Mouse (Mus musculus): Measurements from ENCODE around the gene Fam214a. TPM values are rescaled to one million over a fixed set of nuclear protein-coding genes. Genes with fewer than 3 reads are reported as not detected.

Gene Fam214a
- polyA plus RNA-seq, 1 experiment from 2014 or later = 2.1 TPM

- Histone ChIP-seq H3K4me2 (no peak overlapping the region), H3K4me3 (replicated peaks) (no peak overlapping the region), H3K27me3 (no peaks in the 10 kb centered on the region), H3K9ac (no peak overlapping the region), H3K9me3 (replicated peaks) (no peaks in the 10 kb centered on the region), H3K27ac (replicated peaks) (no peak overlapping the region), H3K36me3 (replicated peaks) (0 out of 2 replicates have a peak, but pooled peaks cover 15% of the 10 kb centered on the region), H3K4me1 (replicated peaks) (peaks cover 5% of the 10 kb centered on the region)
- ATAC-seq (ENCODE audit: insufficient read depth) = no peak
- 30% methylated on average over 3 of the region's 3 CpGs for WGBS (ENCODE audit: insufficient replicate concordance)
Observed at GRCm38 (mm10) chr9:75050003-75050402, 97.3 kb downstream of the Fam214a start.

- ATAC-seq (ENCODE audit: insufficient read depth) = no peak
Observed at GRCm38 (mm10) chr9:75051841-75052240, 99.2 kb downstream of the Fam214a start.

GRCm38 (mm10) chr9:75055046-75055445, 102.4 kb downstream of the Fam214a start:
- H3K36me3 ChIP-seq (replicated peaks) = peaks cover 45% of the 10 kb centered on the region
- no peak overlapping the region for H3K4me2 ChIP-seq
- H3K4me1 ChIP-seq (replicated peaks) = no peaks in the 10 kb centered on the region
- 79% methylated on average over 5 of the region's 5 CpGs for WGBS (ENCODE audit: insufficient replicate concordance)
- no peak overlapping the region for H3K27ac ChIP-seq (replicated peaks)
- H3K27me3 ChIP-seq = no peaks in the 10 kb centered on the region
- no peak for ATAC-seq (ENCODE audit: insufficient read depth)
- H3K9ac ChIP-seq = no peak overlapping the region
- no peaks in the 10 kb centered on the region for H3K9me3 ChIP-seq (replicated peaks)
- H3K4me3 ChIP-seq (replicated peaks) = no peak overlapping the region

More at GRCm38 (mm10) chr9:75051841-75052240, 99.2 kb downstream of the Fam214a start:
- Histone ChIP-seq H3K4me1 (replicated peaks) (no peaks in the 10 kb centered on the region), H3K4me2 (no peak overlapping the region), H3K9me3 (replicated peaks) (no peaks in the 10 kb centered on the region), H3K27me3 (no peaks in the 10 kb centered on the region), H3K4me3 (replicated peaks) (no peak overlapping the region), H3K36me3 (replicated peaks) (peaks cover 24% of the 10 kb centered on the region), H3K9ac (no peak overlapping the region), H3K27ac (replicated peaks) (no peak overlapping the region)
- 78% methylated on average over 4 of the region's 4 CpGs for WGBS (ENCODE audit: insufficient replicate concordance)

- 0 out of 2 replicates have a peak, but pooled peaks cover under 1% of the 10 kb centered on the region for H3K36me3 ChIP-seq (replicated peaks)
- no peak overlapping the region for H3K9ac ChIP-seq
- no peaks in the 10 kb centered on the region for H3K9me3 ChIP-seq (replicated peaks)
- ATAC-seq (ENCODE audit: insufficient read depth) = no peak
- no peak overlapping the region for H3K4me3 ChIP-seq (replicated peaks)
- no peak overlapping the region for H3K4me2 ChIP-seq
- WGBS (ENCODE audit: insufficient replicate concordance) = 63% methylated on average over 9 of the region's 9 CpGs
- H3K4me1 ChIP-seq (replicated peaks) = no peaks in the 10 kb centered on the region
- no peak overlapping the region for H3K27ac ChIP-seq (replicated peaks)
- H3K27me3 ChIP-seq = peaks cover 6% of the 10 kb centered on the region
Observed at GRCm38 (mm10) chr9:75064678-75065331, 112.1 kb downstream of the Fam214a start.

- Histone ChIP-seq H3K27ac (replicated peaks) (peak within 1 kb of the TSS; percentile 29; the same call in 1 of the 2 replicates), H3K9ac (peak within 1 kb of the TSS; percentile 57; the same call in 1 of the 2 replicates), H3K27me3 (peaks cover 43% of the 10 kb centered on the region), H3K4me3 (replicated peaks) (peak within 1 kb of the TSS; percentile 66), H3K9me3 (replicated peaks) (no peaks in the 10 kb centered on the region), H3K4me1 (replicated peaks) (peaks cover 16% of the 10 kb centered on the region), H3K36me3 (replicated peaks) (no peaks in the 10 kb centered on the region), H3K4me2 (peak within 1 kb of the TSS; percentile 91)
- WGBS (ENCODE audit: insufficient replicate concordance) = 23% methylated on average over 23 of the region's 23 CpGs
- no peak; the same call in 1 of the 2 replicates for ATAC-seq (ENCODE audit: insufficient read depth)
Observed at GRCm38 (mm10) chr9:75070457-75071028, 117.9 kb downstream of the Fam214a start, which contains the start of gene Myo5a. Gene Myo5a, plus strand, starts transcription at chr9:75071015.

GRCm38 (mm10) chr9:75071029-75071705, 118.5 kb downstream of the Fam214a start:
- H3K4me3 ChIP-seq (replicated peaks) = peak overlapping the region; percentile 66
- H3K4me1 ChIP-seq (replicated peaks) = peaks cover 16% of the 10 kb centered on the region
- no peaks in the 10 kb centered on the region for H3K9me3 ChIP-seq (replicated peaks)
- peaks cover 43% of the 10 kb centered on the region for H3K27me3 ChIP-seq
- H3K4me2 ChIP-seq = peak overlapping the region; percentile 91
- H3K27ac ChIP-seq (replicated peaks) = peak overlapping the region; percentile 29; the same call in 1 of the 2 replicates
- ATAC-seq (ENCODE audit: insufficient read depth) = peak; percentile 99
- H3K36me3 ChIP-seq (replicated peaks) = no peaks in the 10 kb centered on the region
- H3K9ac ChIP-seq = peak overlapping the region; percentile 57; the same call in 1 of the 2 replicates
- under 1% methylated on average over 62 of the region's 92 CpGs for WGBS (ENCODE audit: insufficient replicate concordance)

- Histone ChIP-seq H3K4me2 (peak overlapping the region; percentile 91), H3K4me1 (replicated peaks) (peaks cover 16% of the 10 kb centered on the region), H3K9ac (peak overlapping the region; percentile 57; the same call in 1 of the 2 replicates), H3K4me3 (replicated peaks) (peak overlapping the region; percentile 66), H3K36me3 (replicated peaks) (no peaks in the 10 kb centered on the region), H3K9me3 (replicated peaks) (no peaks in the 10 kb centered on the region), H3K27me3 (peaks cover 43% of the 10 kb centered on the region), H3K27ac (replicated peaks) (0 out of 2 replicates have a peak overlapping the region, but pooled peaks have one; percentile 19)
- peak; percentile 32; the same call in 1 of the 2 replicates for ATAC-seq (ENCODE audit: insufficient read depth)
- under 1% methylated on average over 29 of the region's 29 CpGs for WGBS (ENCODE audit: insufficient replicate concordance)
Observed at GRCm38 (mm10) chr9:75071706-75072192, 119.1 kb downstream of the Fam214a start.

GRCm38 (mm10) chr9:75072361-75072760, 119.7 kb downstream of the Fam214a start:
- H3K4me1 ChIP-seq (replicated peaks) = peaks cover 16% of the 10 kb centered on the region
- H3K36me3 ChIP-seq (replicated peaks) = no peaks in the 10 kb centered on the region
- no peak for ATAC-seq (ENCODE audit: insufficient read depth)
- H3K27me3 ChIP-seq = peaks cover 43% of the 10 kb centered on the region
- no peak overlapping the region for H3K9ac ChIP-seq
- 45% methylated on average over 3 of the region's 3 CpGs for WGBS (ENCODE audit: insufficient replicate concordance)
- no peak overlapping the region for H3K27ac ChIP-seq (replicated peaks)
- no peak overlapping the region for H3K4me3 ChIP-seq (replicated peaks)
- no peaks in the 10 kb centered on the region for H3K9me3 ChIP-seq (replicated peaks)
- peak overlapping the region; percentile 91; the same call in 1 of the 2 replicates for H3K4me2 ChIP-seq

GRCm38 (mm10) chr9:75077191-75077590, 124.5 kb downstream of the Fam214a start:
- Histone ChIP-seq H3K4me3 (replicated peaks) (no peak overlapping the region), H3K4me1 (replicated peaks) (no peaks in the 10 kb centered on the region), H3K9ac (no peak overlapping the region), H3K9me3 (replicated peaks) (no peaks in the 10 kb centered on the region), H3K4me2 (no peak overlapping the region), H3K27me3 (peaks cover 13% of the 10 kb centered on the region), H3K27ac (replicated peaks) (no peak overlapping the region), H3K36me3 (replicated peaks) (no peaks in the 10 kb centered on the region)
- ATAC-seq (ENCODE audit: insufficient read depth) = no peak

Measured in liver, embryonic 15.5 days (tissue).